Mouse (Mus musculus) small intestine, adult 2 months (tissue): ENCODE results near the gene Slc51a.

Experiments used
- CTCF ChIP-seq: fragments of 200-500 bp; IDR thresholded peaks from 2 replicates; pipeline ENCODE4 v1.5.1; 2012; ENCODE audit warnings: low read depth, mild to moderate bottlenecking, control low read depth, inconsistent platforms, low read length, moderate library complexity, mixed read lengths; ENCODE audit not compliant: insufficient replicate concordance, insufficient read length; ENCODE audit errors: extremely low read depth
- POLR2A ChIP-seq: fragments of 200-500 bp; IDR thresholded peaks from 2 replicates; pipeline ENCODE4 v1.6.1; 2012; ENCODE audit warnings: low read depth, mild to moderate bottlenecking, control low read depth, inconsistent platforms, low read length, moderate library complexity

GRCm38 (mm10) chr16:32487234-32488111 is at the start of gene Slc51a:
- TF ChIP-seq POLR2A: peak; percentile 71
- TF ChIP-seq CTCF: no peak
